Mouse (Mus musculus) lung, embryonic 14.5 days (tissue): ENCODE results near the gene Slc35e1. TPM values are rescaled to one million over a fixed set of nuclear protein-coding genes. Genes with fewer than 3 reads are reported as not detected.

Experiments used
- ATAC-seq: fragments of 200-750 bp; cut with Nextera tagmentation; 2 replicates; pipeline ENCODE4 v1.8.0; 2017; ENCODE audit warnings: mild to moderate bottlenecking, moderate TSS enrichment, moderate library complexity; ENCODE audit not compliant: insufficient read depth
- DNase-seq: peaks from one replicate; pipeline ENCODE4 v3.0.0-alpha.2; 2015
- H3K27ac ChIP-seq: fragments of 300-500 bp; sonication (generic); 2 replicates; pipeline ENCODE4 v1.5.1; 2014; ENCODE audit warnings: low read depth, mild to moderate bottlenecking, moderate library complexity
- H3K27me3 ChIP-seq: fragments of 300-500 bp; sonication (generic); 2 replicates; pipeline ENCODE4 v1.6.1; 2014; ENCODE audit warnings: low read length, control low read depth; ENCODE audit not compliant: insufficient read depth
- H3K36me3 ChIP-seq: fragments of 300-500 bp; sonication (generic); 2 replicates; pipeline ENCODE4 v1.6.1; 2014; ENCODE audit warnings: control low read depth; ENCODE audit not compliant: insufficient read depth
- H3K4me1 ChIP-seq: fragments of 300-500 bp; sonication (generic); 2 replicates; pipeline ENCODE4 v1.6.1; 2014; ENCODE audit warnings: antibody characterized with exemption, control low read depth; ENCODE audit not compliant: insufficient read depth
- H3K4me2 ChIP-seq: fragments of 300-500 bp; sonication (generic); 2 replicates; pipeline ENCODE4 v1.6.1; 2014; ENCODE audit warnings: mild to moderate bottlenecking
- H3K4me3 ChIP-seq: fragments of 300-500 bp; sonication (generic); 2 replicates; pipeline ENCODE4 v1.5.1; 2014; ENCODE audit warnings: low read depth, low read length
- H3K9ac ChIP-seq: fragments of 300-500 bp; sonication (generic); 2 replicates; pipeline ENCODE4 v1.6.1; 2014
- H3K9me3 ChIP-seq: fragments of 300-500 bp; sonication (generic); 2 replicates; pipeline ENCODE4 v1.6.1; 2016; ENCODE audit warnings: low read depth, low read length, control low read depth
- CTCF ChIP-seq: IDR thresholded peaks from 2 replicates; pipeline ENCODE4 v1.5.1; 2016; ENCODE audit warnings: antibody characterized with exemption, low read depth
- WGBS: fragments of 180-500 bp; shearing (Covaris S2); extraction: QIAGEN DNeasy Blood & Tissue Kit; methylation state at CpG from one replicate; pipeline ENCODE4 v1.1.7; 2014; 5-methylcytosine and 5-hydroxymethylcytosine counted together
- polyA plus RNA-seq: library from polyadenylated mRNA; unstranded; fragments of >200 nt; fragmentation: Nextera tagmentation; extraction: Ambion mirVana; gene quantifications from 2 replicates; pipeline ENCODE4 v1.2.1, GENCODE M21; 2014

The Slc35e1 gene
- polyA plus RNA-seq, 1 experiment from 2014 or later = 24.4 TPM

GRCm38 (mm10) chr8:72512648-72513047, 20.2 kb upstream of the Slc35e1 start:
- no peaks in the 10 kb centered on the region for H3K4me1 ChIP-seq
- no peak for TF ChIP-seq CTCF
- H3K9ac ChIP-seq = no peak overlapping the region
- H3K4me2 ChIP-seq = no peak overlapping the region
- no peak overlapping the region for H3K27ac ChIP-seq
- WGBS = 82% methylated on average over 1 of the region's 1 CpGs
- peaks cover 7% of the 10 kb centered on the region; the same call in 1 of the 2 replicates for H3K36me3 ChIP-seq
- no peak overlapping the region for H3K4me3 ChIP-seq
- DNase-seq = no peak
- H3K9me3 ChIP-seq = no peaks in the 10 kb centered on the region
- H3K27me3 ChIP-seq = no peaks in the 10 kb centered on the region
- no peak for ATAC-seq

GRCm38 (mm10) chr8:72507505-72507904, 15.1 kb upstream of the Slc35e1 start:
- TF ChIP-seq CTCF = no peak
- no peaks in the 10 kb centered on the region for H3K9me3 ChIP-seq
- no peak overlapping the region for H3K4me2 ChIP-seq
- no peak overlapping the region for H3K27ac ChIP-seq
- ATAC-seq (no peak), DNase-seq (no peak)
- no peaks in the 10 kb centered on the region for H3K4me1 ChIP-seq
- H3K4me3 ChIP-seq = no peak overlapping the region
- peaks cover 6% of the 10 kb centered on the region; the same call in 1 of the 2 replicates for H3K36me3 ChIP-seq
- H3K27me3 ChIP-seq = no peaks in the 10 kb centered on the region
- H3K9ac ChIP-seq = no peak overlapping the region
- 80% methylated on average over 1 of the region's 1 CpGs for WGBS

- no peak overlapping the region for H3K4me2 ChIP-seq
- no peaks in the 10 kb centered on the region for H3K27me3 ChIP-seq
- DNase-seq (no peak), ATAC-seq (no peak)
- H3K27ac ChIP-seq = no peak overlapping the region
- H3K36me3 ChIP-seq = peaks cover 7% of the 10 kb centered on the region; the same call in 1 of the 2 replicates
- H3K4me1 ChIP-seq = no peaks in the 10 kb centered on the region
- H3K9ac ChIP-seq = no peak overlapping the region
- no peak for TF ChIP-seq CTCF
- H3K4me3 ChIP-seq = no peak overlapping the region
- H3K9me3 ChIP-seq = no peaks in the 10 kb centered on the region
These were observed 12.4 kb upstream of the Slc35e1 start for GRCm38 (mm10) chr8:72504637-72505314.

GRCm38 (mm10) chr8:72504137-72504536, 11.7 kb upstream of the Slc35e1 start:
- H3K9ac ChIP-seq = no peak overlapping the region
- H3K27ac ChIP-seq = no peak overlapping the region
- no peak for ATAC-seq
- H3K9me3 ChIP-seq = no peaks in the 10 kb centered on the region
- H3K4me3 ChIP-seq = no peak overlapping the region
- no peaks in the 10 kb centered on the region for H3K27me3 ChIP-seq
- no peak for DNase-seq
- peaks cover 12% of the 10 kb centered on the region for H3K36me3 ChIP-seq
- H3K4me1 ChIP-seq = no peaks in the 10 kb centered on the region
- no peak overlapping the region for H3K4me2 ChIP-seq
- no peak for TF ChIP-seq CTCF

- DNase-seq = no peak
- Histone ChIP-seq H3K9ac (no peak overlapping the region), H3K4me3 (no peak overlapping the region), H3K9me3 (no peaks in the 10 kb centered on the region), H3K4me2 (no peak overlapping the region), H3K4me1 (no peaks in the 10 kb centered on the region), H3K27me3 (no peaks in the 10 kb centered on the region), H3K36me3 (peaks cover 39% of the 10 kb centered on the region), H3K27ac (no peak overlapping the region)
- WGBS = 91% methylated on average over 1 of the region's 1 CpGs
- no peak for ATAC-seq
- TF ChIP-seq CTCF = no peak
These were observed 8.1 kb upstream of the Slc35e1 start for GRCm38 (mm10) chr8:72500521-72500931.

GRCm38 (mm10) chr8:72499521-72500284, 7.3 kb upstream of the Slc35e1 start:
- TF ChIP-seq CTCF = no peak
- WGBS = 85% methylated on average over 2 of the region's 2 CpGs
- Histone ChIP-seq H3K36me3 (peaks cover 48% of the 10 kb centered on the region), H3K27me3 (no peaks in the 10 kb centered on the region), H3K4me2 (no peak overlapping the region), H3K27ac (no peak overlapping the region), H3K9ac (no peak overlapping the region), H3K4me3 (no peak overlapping the region), H3K9me3 (no peaks in the 10 kb centered on the region), H3K4me1 (no peaks in the 10 kb centered on the region)
- no peak for DNase-seq
- no peak for ATAC-seq

GRCm38 (mm10) chr8:72498527-72498926, 6.1 kb upstream of the Slc35e1 start:
- WGBS = 82% methylated on average over 4 of the region's 4 CpGs

More at GRCm38 (mm10) chr8:72498527-72498926, 6.1 kb upstream of the Slc35e1 start:
- Histone ChIP-seq H3K4me1 (peaks cover 3% of the 10 kb centered on the region; the same call in 1 of the 2 replicates), H3K4me2 (no peak overlapping the region), H3K4me3 (no peak overlapping the region), H3K27me3 (no peaks in the 10 kb centered on the region), H3K36me3 (peaks cover 55% of the 10 kb centered on the region), H3K9me3 (no peaks in the 10 kb centered on the region), H3K9ac (no peak overlapping the region), H3K27ac (no peak overlapping the region)
- ATAC-seq = no peak
- no peak for DNase-seq
- TF ChIP-seq CTCF = no peak
